Mouse (Mus musculus) liver, embryonic 16.5 days (tissue): ENCODE results near the gene Esyt2. TPM values are rescaled to one million over a fixed set of nuclear protein-coding genes. Genes with fewer than 3 reads are reported as not detected.

Experiments
- ATAC-seq: fragments of 200-750 bp; cut with Nextera tagmentation; 2 replicates; pipeline ENCODE4 v1.8.0; 2017; ENCODE audit warnings: low read depth, mild to moderate bottlenecking, moderate number of reproducible peaks, moderate library complexity
- H3K27ac ChIP-seq: fragments of 300-500 bp; sonication (generic); 2 replicates; pipeline ENCODE4 v1.5.1; 2014; ENCODE audit warnings: mild to moderate bottlenecking, low read length
- H3K27me3 ChIP-seq: fragments of 300-500 bp; sonication (generic); 2 replicates; pipeline ENCODE4 v1.6.1; 2014; ENCODE audit warnings: low read depth, low read length, mixed read lengths; ENCODE audit not compliant: control insufficient read depth, insufficient read depth
- H3K36me3 ChIP-seq: fragments of 300-500 bp; sonication (generic); 2 replicates; pipeline ENCODE4 v1.6.1; 2014; ENCODE audit warnings: mild to moderate bottlenecking; ENCODE audit not compliant: control insufficient read depth, insufficient read depth
- H3K4me1 ChIP-seq: fragments of 300-500 bp; sonication (generic); 2 replicates; pipeline ENCODE4 v1.6.1; 2014; ENCODE audit warnings: low read depth, low read length, mixed read lengths; ENCODE audit not compliant: control insufficient read depth
- H3K4me2 ChIP-seq: fragments of 300-500 bp; sonication (generic); 2 replicates; pipeline ENCODE4 v1.6.1; 2014; ENCODE audit warnings: low read depth, low read length, mixed read lengths
- H3K4me3 ChIP-seq: fragments of 300-500 bp; sonication (generic); 2 replicates; pipeline ENCODE4 v1.5.1; 2014; ENCODE audit warnings: low read depth, mild to moderate bottlenecking, low read length
- H3K9ac ChIP-seq: fragments of 300-500 bp; sonication (generic); 2 replicates; pipeline ENCODE4 v1.6.1; 2014; ENCODE audit warnings: low read depth, low read length
- H3K9me3 ChIP-seq: fragments of 300-500 bp; sonication (generic); replicated peaks from 2 replicates; pipeline ENCODE4 v1.6.1; 2016; ENCODE audit warnings: low read length; ENCODE audit not compliant: control insufficient read depth
- WGBS: fragments of 180-500 bp; shearing (Covaris S2); extraction: QIAGEN DNeasy Blood & Tissue Kit; methylation state at CpG from one replicate; pipeline ENCODE4 v1.1.7; 2014; ENCODE audit not compliant: insufficient replicate concordance; 5-methylcytosine and 5-hydroxymethylcytosine counted together
- polyA plus RNA-seq: library from polyadenylated mRNA; unstranded; fragments of >200 nt; fragmentation: Nextera tagmentation; extraction: Ambion mirVana; gene quantifications from 2 replicates; pipeline ENCODE4 v1.2.1, GENCODE M21; 2015

The Esyt2 gene
- polyA plus RNA-seq, 1 experiment from 2014 or later: 9.4 TPM

DNA sequence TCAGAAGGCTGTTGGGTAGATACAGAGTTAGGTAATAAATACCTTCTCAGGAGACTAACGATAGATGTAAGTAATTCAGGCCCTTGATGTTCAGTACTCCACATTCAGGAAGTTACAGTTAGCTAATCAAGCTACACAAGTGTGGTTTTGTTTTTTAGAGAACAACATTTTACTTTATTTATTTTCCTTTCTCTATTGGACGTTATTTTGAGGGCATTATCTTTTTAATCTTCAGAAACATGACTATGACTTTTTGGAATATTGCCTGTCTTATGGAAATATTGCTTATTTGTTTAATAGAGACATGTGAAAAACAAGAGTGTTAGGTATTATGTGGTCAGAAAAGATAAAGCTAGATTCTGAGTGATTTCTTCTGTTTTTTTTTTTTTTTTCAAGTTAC lies 12.2 kb downstream of the Esyt2 start:
- Histone ChIP-seq H3K27ac (no peak overlapping the region), H3K4me1 (no peaks in the 10 kb centered on the region), H3K36me3 (no peaks in the 10 kb centered on the region), H3K9me3 (no peaks in the 10 kb centered on the region), H3K4me2 (no peak overlapping the region), H3K4me3 (no peak overlapping the region), H3K9ac (no peak overlapping the region), H3K27me3 (no peaks in the 10 kb centered on the region)
- WGBS: 20% methylated on average over 2 of the region's 2 CpGs
- ATAC-seq: no peak

- no peaks in the 10 kb centered on the region for H3K36me3 ChIP-seq
- no peak for ATAC-seq
- no peak overlapping the region for H3K4me3 ChIP-seq
- WGBS: 68% methylated on average over 4 of the region's 4 CpGs
- H3K4me2 ChIP-seq: no peak overlapping the region
- no peaks in the 10 kb centered on the region for H3K27me3 ChIP-seq
- no peak overlapping the region for H3K27ac ChIP-seq
- H3K9me3 ChIP-seq: no peaks in the 10 kb centered on the region
- no peak overlapping the region for H3K9ac ChIP-seq
- H3K4me1 ChIP-seq: no peaks in the 10 kb centered on the region
Observed at GRCm38 (mm10) chr12:116293599-116294292, 12.8 kb downstream of the Esyt2 start.

DNA sequence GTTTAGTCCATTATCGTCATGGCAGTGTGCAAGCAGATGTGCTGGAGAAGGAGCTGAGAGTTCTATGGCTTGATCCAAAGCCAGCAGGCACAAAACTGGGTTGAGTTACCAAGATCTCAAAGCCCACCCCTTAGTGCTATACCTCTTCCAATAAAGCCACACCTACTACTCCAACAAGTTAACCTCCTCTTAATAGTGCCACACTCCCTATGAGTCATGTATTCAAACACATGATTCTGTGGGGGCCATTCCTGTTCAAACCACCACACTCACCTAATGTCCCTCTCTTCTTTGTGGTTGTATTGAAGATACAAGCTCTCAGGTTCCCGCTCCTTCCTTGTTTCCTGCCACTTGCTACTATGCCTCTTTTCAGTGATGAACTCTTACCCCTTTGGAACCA lies 18.9 kb downstream of the Esyt2 start:
- Histone ChIP-seq H3K4me3 (no peak overlapping the region), H3K9ac (no peak overlapping the region), H3K36me3 (no peaks in the 10 kb centered on the region), H3K4me1 (no peaks in the 10 kb centered on the region), H3K9me3 (no peaks in the 10 kb centered on the region), H3K27me3 (no peaks in the 10 kb centered on the region), H3K27ac (no peak overlapping the region), H3K4me2 (no peak overlapping the region)
- no peak for ATAC-seq
- 90% methylated on average over 2 of the region's 2 CpGs for WGBS

GRCm38 (mm10) chr12:116302181-116302580 lies 21.2 kb downstream of the Esyt2 start:
- H3K27me3 ChIP-seq: no peaks in the 10 kb centered on the region

DNA sequence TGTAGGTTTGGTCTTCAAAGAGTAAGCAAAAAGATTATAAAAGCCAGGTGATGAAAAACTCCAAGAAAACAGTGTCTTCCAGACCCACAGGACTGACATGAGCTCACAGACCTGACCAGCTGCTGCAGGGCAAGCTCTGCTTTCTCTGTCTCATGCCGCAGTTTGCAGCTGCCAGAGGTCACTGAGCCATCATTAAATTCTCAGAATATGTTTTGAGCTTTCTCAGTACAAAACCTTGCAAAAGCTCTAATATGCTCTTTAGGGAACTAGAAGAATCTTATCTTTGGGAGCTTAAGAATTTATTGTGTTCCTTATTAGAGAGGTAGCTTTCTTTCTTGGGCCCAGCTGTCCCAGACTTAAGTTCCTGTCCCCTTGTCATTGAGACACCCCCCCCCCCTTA lies 25.0 kb downstream of the Esyt2 start:
- Histone ChIP-seq H3K4me3 (no peak overlapping the region), H3K4me1 (peaks cover 4% of the 10 kb centered on the region), H3K27ac (no peak overlapping the region), H3K36me3 (no peaks in the 10 kb centered on the region), H3K4me2 (no peak overlapping the region), H3K9ac (no peak overlapping the region), H3K27me3 (no peaks in the 10 kb centered on the region), H3K9me3 (no peaks in the 10 kb centered on the region)
- whole genome bisulfite sequencing: 83% methylated on average over 1 of the region's 1 CpGs
- no peak for ATAC-seq

More at GRCm38 (mm10) chr12:116302181-116302580, 21.2 kb downstream of the Esyt2 start:
- no peaks in the 10 kb centered on the region for H3K9me3 ChIP-seq
- no peaks in the 10 kb centered on the region for H3K4me1 ChIP-seq
- H3K36me3 ChIP-seq: no peaks in the 10 kb centered on the region
- no peak overlapping the region for H3K4me3 ChIP-seq
- no peak overlapping the region for H3K27ac ChIP-seq
- ATAC-seq: no peak
- no peak overlapping the region for H3K4me2 ChIP-seq
- no peak overlapping the region for H3K9ac ChIP-seq

DNA sequence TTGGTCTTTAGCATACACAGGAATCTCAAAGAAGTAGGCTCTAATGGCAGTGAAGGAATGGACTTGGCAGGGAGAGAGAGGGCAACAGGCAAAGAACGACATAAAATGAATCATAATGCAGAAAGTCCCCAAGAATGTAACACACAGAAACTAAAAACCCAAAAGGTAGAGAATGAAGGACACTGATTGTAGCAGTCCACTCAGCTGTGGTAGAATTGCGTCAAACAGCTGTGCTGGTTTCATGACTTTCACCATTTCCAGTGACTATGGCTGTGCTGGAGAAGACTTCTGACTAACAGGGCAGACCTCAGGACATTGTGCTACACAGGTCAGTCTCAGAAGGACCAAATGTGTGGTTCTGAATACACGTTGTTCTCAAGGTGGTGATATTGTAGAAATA lies 26.9 kb downstream of the Esyt2 start:
- H3K4me3 ChIP-seq: no peak overlapping the region
- 68% methylated on average over 3 of the region's 3 CpGs for WGBS
- H3K9me3 ChIP-seq: no peaks in the 10 kb centered on the region
- H3K9ac ChIP-seq: no peak overlapping the region
- no peak overlapping the region for H3K4me2 ChIP-seq
- ATAC-seq: no peak
- no peaks in the 10 kb centered on the region for H3K36me3 ChIP-seq
- H3K27me3 ChIP-seq: no peaks in the 10 kb centered on the region
- no peak overlapping the region for H3K27ac ChIP-seq
- peaks cover 4% of the 10 kb centered on the region for H3K4me1 ChIP-seq

DNA sequence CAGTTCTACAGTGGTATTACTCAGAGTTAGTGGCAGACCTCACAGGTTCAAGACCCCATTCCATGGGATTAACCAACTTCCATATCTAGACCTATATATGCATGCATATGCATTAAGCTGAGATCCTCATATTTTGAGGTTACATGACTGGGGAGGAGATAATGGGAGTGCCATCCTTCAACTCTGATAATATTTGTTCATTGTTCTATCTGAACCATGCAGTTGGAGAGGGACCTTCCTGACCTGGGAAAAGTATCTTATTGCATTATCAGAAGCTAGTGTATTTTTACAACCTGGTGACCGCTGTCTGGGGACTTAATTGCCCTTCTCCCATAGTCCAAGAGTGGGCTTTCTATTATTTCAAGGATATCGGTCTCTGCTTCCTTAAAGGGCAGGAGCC lies 27.6 kb downstream of the Esyt2 start:
- WGBS: 39% methylated on average over 2 of the region's 2 CpGs
- H3K27ac ChIP-seq: no peak overlapping the region
- no peak overlapping the region for H3K4me3 ChIP-seq
- no peaks in the 10 kb centered on the region for H3K9me3 ChIP-seq
- no peak overlapping the region for H3K9ac ChIP-seq
- no peak overlapping the region for H3K4me2 ChIP-seq
- ATAC-seq: 0 out of 2 replicates have a peak, but pooled peaks have one; percentile 39
- H3K4me1 ChIP-seq: peaks cover 4% of the 10 kb centered on the region
- no peaks in the 10 kb centered on the region for H3K27me3 ChIP-seq
- no peaks in the 10 kb centered on the region for H3K36me3 ChIP-seq

DNA sequence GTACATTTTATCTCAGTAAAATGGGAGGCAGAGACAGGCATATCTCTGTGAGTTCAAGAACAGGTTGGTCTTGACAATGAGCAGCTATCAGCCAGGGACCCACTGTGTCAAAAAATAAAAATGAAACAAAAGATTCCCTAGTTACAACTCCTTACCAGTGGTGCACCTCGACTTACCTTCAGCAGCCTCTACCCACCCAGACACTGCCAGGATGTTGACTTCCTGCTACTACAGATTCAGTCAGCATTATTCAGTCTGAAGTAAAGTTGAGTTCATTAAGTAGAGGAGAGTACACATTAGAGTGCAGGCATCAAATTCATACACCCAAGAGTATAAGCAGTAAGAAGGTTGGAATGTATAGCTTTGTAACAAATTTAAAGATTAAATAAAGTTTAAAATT lies 32.8 kb downstream of the Esyt2 start:
- no peaks in the 10 kb centered on the region for H3K27me3 ChIP-seq
- no peaks in the 10 kb centered on the region for H3K9me3 ChIP-seq
- H3K4me3 ChIP-seq: no peak overlapping the region
- H3K36me3 ChIP-seq: no peaks in the 10 kb centered on the region; the same call in 1 of the 2 replicates
- ATAC-seq: no peak
- no peak overlapping the region for H3K9ac ChIP-seq
- no peak overlapping the region for H3K4me2 ChIP-seq
- WGBS: 68% methylated on average over 1 of the region's 1 CpGs
- H3K4me1 ChIP-seq: peaks cover 8% of the 10 kb centered on the region
- H3K27ac ChIP-seq: no peak overlapping the region

- Histone ChIP-seq H3K4me3 (no peak overlapping the region), H3K9ac (no peak overlapping the region), H3K27me3 (no peaks in the 10 kb centered on the region), H3K4me1 (peaks cover 5% of the 10 kb centered on the region), H3K9me3 (no peaks in the 10 kb centered on the region), H3K4me2 (no peak overlapping the region), H3K36me3 (peaks cover 3% of the 10 kb centered on the region), H3K27ac (no peak overlapping the region)
- ATAC-seq: no peak
- 57% methylated on average over 3 of the region's 3 CpGs for WGBS
Observed at GRCm38 (mm10) chr12:116315498-116315897, 34.5 kb downstream of the Esyt2 start.
